Mouse (Mus musculus) MEL (cell line): ENCODE results near the gene Atxn2l. TPM values are rescaled to one million over a fixed set of nuclear protein-coding genes. Genes with fewer than 3 reads are reported as not detected.

Source experiments
- DNase-seq: peaks from one replicate; pipeline ENCODE4 v3.0.0; 2011; ENCODE audit warnings: low read depth, low spot score
- H3K27ac ChIP-seq: 2 replicates; pipeline ENCODE4 v1.5.1; 2012; ENCODE audit warnings: low read depth, mild to moderate bottlenecking, control low read depth, low read length, moderate library complexity; ENCODE audit not compliant: control insufficient read depth
- H3K27me3 ChIP-seq, 2 experiments: fragments of 150-350 bp in 1 of 2; sonication (generic) in 1 of 2; 2 replicates each; pipeline ENCODE4 v1.6.1; 2012; ENCODE audit warnings: low read length in 2 of 2, mild to moderate bottlenecking in 2 of 2, improper control_type of control experiment in 1 of 2, moderate library complexity in 1 of 2; ENCODE audit not compliant: insufficient read depth in 2 of 2, control insufficient read depth in 1 of 2
- H3K36me3 ChIP-seq, 2 experiments: 2 replicates each; pipeline ENCODE4 v1.6.1; 2012 to 2014; ENCODE audit warnings: low read length in 2 of 2, improper control_type of control experiment in 1 of 2, inconsistent platforms in 1 of 2, mild to moderate bottlenecking in 1 of 2; ENCODE audit not compliant: insufficient read depth in 2 of 2, control insufficient read depth in 1 of 2
- H3K4me1 ChIP-seq, 2 experiments: fragments of 150-350 bp in 1 of 2; sonication (generic) in 1 of 2; 2 replicates each; pipeline ENCODE4 v1.6.1; 2012; ENCODE audit warnings: low read length in 2 of 2, improper control_type of control experiment in 1 of 2, mild to moderate bottlenecking in 1 of 2; ENCODE audit not compliant: insufficient read depth in 2 of 2, control insufficient read depth in 1 of 2
- H3K4me3 ChIP-seq, 2 experiments: fragments of 150-350 bp in 1 of 2; sonication (generic) in 1 of 2; 2 replicates each; pipeline ENCODE4 v1.5.1; 2012; ENCODE audit warnings: low read depth in 2 of 2, low read length in 2 of 2, mild to moderate bottlenecking in 2 of 2, moderate library complexity in 2 of 2, control low read depth in 1 of 2, improper control_type of control experiment in 1 of 2; ENCODE audit not compliant: control insufficient read depth in 1 of 2, insufficient read depth in 1 of 2
- H3K79me2 ChIP-seq: 2 replicates; pipeline ENCODE4 v1.6.1; 2012; ENCODE audit warnings: mild to moderate bottlenecking, low read length, moderate library complexity; ENCODE audit not compliant: control insufficient read depth, poor library complexity, insufficient read depth
- H3K9ac ChIP-seq: 2 replicates; pipeline ENCODE4 v1.6.1; 2012; ENCODE audit warnings: low read depth, mild to moderate bottlenecking, control low read depth, low read length, moderate library complexity; ENCODE audit not compliant: control insufficient read depth, poor library complexity, severe bottlenecking
- H3K9me3 ChIP-seq: fragments of 150-350 bp; sonication (generic); replicated peaks from 2 replicates; pipeline ENCODE4 v1.6.1; 2012; ENCODE audit warnings: mild to moderate bottlenecking, low read length, improper control_type of control experiment, moderate library complexity; ENCODE audit not compliant: insufficient read depth
- CTCF ChIP-seq, 3 experiments: IDR thresholded peaks in 2 of 3; conservative IDR thresholded peaks in 1 of 3; 2 replicates each; pipeline ENCODE4 v1.5.1; 2011 to 2012; ENCODE audit warnings: low read length in 3 of 3, low read depth in 2 of 3, mild to moderate bottlenecking in 2 of 3, improper control_type of control experiment in 1 of 3, inconsistent platforms in 1 of 3, mixed read lengths in 1 of 3, moderate library complexity in 1 of 3; ENCODE audit not compliant: control insufficient read depth in 1 of 3, insufficient read depth in 1 of 3, poor library complexity in 1 of 3, severe bottlenecking in 1 of 3
- ELF1 ChIP-seq: IDR thresholded peaks from 2 replicates; pipeline ENCODE4 v1.6.1; 2014; ENCODE audit warnings: low read depth, mild to moderate bottlenecking, inconsistent platforms, low read length, improper control_type of control experiment, moderate library complexity
- EP300 ChIP-seq, 2 experiments: IDR thresholded peaks; 2 replicates each; pipeline ENCODE4 v1.6.1; 2011; ENCODE audit warnings: improper control_type of control experiment in 2 of 2, low read length in 2 of 2, low read depth in 1 of 2, mild to moderate bottlenecking in 1 of 2
- GATA1 ChIP-seq: IDR thresholded peaks from 2 replicates; pipeline ENCODE4 v1.6.1; 2011; ENCODE audit warnings: low read depth, low read length, improper control_type of control experiment
- MAZ ChIP-seq: IDR thresholded peaks from 2 replicates; pipeline ENCODE4 v1.6.1; 2012; ENCODE audit warnings: low read depth, mild to moderate bottlenecking, inconsistent platforms, low read length, improper control_type of control experiment
- MYB ChIP-seq: IDR thresholded peaks from 2 replicates; pipeline ENCODE4 v1.6.1; 2011; ENCODE audit warnings: mild to moderate bottlenecking, low read depth, low read length, improper control_type of control experiment
- MYC ChIP-seq: IDR thresholded peaks from 2 replicates; pipeline ENCODE4 v1.6.1; 2011; ENCODE audit warnings: low read depth, mild to moderate bottlenecking, low read length, improper control_type of control experiment, moderate library complexity
- NELFE ChIP-seq: IDR thresholded peaks from 2 replicates; pipeline ENCODE4 v1.6.1; 2011; ENCODE audit warnings: low read depth, low read length, improper control_type of control experiment
- RAD21 ChIP-seq: IDR thresholded peaks from 2 replicates; pipeline ENCODE4 v1.6.1; 2011; ENCODE audit warnings: mild to moderate bottlenecking, low read depth, low read length, improper control_type of control experiment
- RCOR1 ChIP-seq: IDR thresholded peaks from 2 replicates; pipeline ENCODE4 v1.6.1; 2012; ENCODE audit warnings: low read depth, mild to moderate bottlenecking, inconsistent platforms, low read length, improper control_type of control experiment
- SMC3 ChIP-seq: IDR thresholded peaks from 2 replicates; pipeline ENCODE4 v1.6.1; 2011; ENCODE audit warnings: low read depth, low read length, improper control_type of control experiment
- UBTF ChIP-seq: IDR thresholded peaks from 2 replicates; pipeline ENCODE4 v1.6.1; 2012; ENCODE audit warnings: low read depth, mild to moderate bottlenecking, inconsistent platforms, low read length, improper control_type of control experiment, moderate library complexity, borderline replicate concordance; ENCODE audit not compliant: insufficient read depth
- USF2 ChIP-seq, 2 experiments: IDR thresholded peaks; 2 replicates each; pipeline ENCODE4 v1.6.1; 2011 to 2012; ENCODE audit warnings: improper control_type of control experiment in 2 of 2, low read length in 2 of 2, borderline replicate concordance in 1 of 2, inconsistent platforms in 1 of 2, low read depth in 1 of 2, mild to moderate bottlenecking in 1 of 2; ENCODE audit not compliant: insufficient read depth in 1 of 2
- ZC3H11A ChIP-seq: IDR thresholded peaks from 2 replicates; pipeline ENCODE4 v1.6.1; 2012; ENCODE audit warnings: low read depth, mild to moderate bottlenecking, inconsistent platforms, low read length, improper control_type of control experiment
- ZKSCAN1 ChIP-seq: IDR thresholded peaks from 2 replicates; pipeline ENCODE4 v1.6.1; 2012; ENCODE audit warnings: low read depth, mild to moderate bottlenecking, inconsistent platforms, low read length, improper control_type of control experiment, moderate library complexity
- ZNF384 ChIP-seq: IDR thresholded peaks from 2 replicates; pipeline ENCODE4 v1.6.1; 2012; ENCODE audit warnings: low read depth, mild to moderate bottlenecking, inconsistent platforms, low read length, improper control_type of control experiment
- polyA plus RNA-seq, 2 experiments: library from polyadenylated mRNA; stranded (reverse) in 1 of 2; unstranded in 1 of 2; fragments of >175 nt in 1 of 2; fragments of >200 nt in 1 of 2; gene quantifications; 2 replicates each; pipeline versions ENCODE4 v1.2.1 to v1.2.4; 2012; ENCODE audit warnings: low replicate concordance in 2 of 2, low read depth in 1 of 2; ENCODE audit not compliant: insufficient read length in 2 of 2, insufficient read depth in 1 of 2, missing spikeins in 1 of 2
- total RNA-seq: library from RNA; depleted of rRNA; stranded (reverse); fragments of 300-350 nt; gene quantifications from 2 replicates; pipeline ENCODE4 v1.2.3, GENCODE M21; 2012

The Atxn2l gene
- total and polyA plus RNA-seq, 3 experiments, result 40.8 to 821 (median 218) TPM

DNA sequence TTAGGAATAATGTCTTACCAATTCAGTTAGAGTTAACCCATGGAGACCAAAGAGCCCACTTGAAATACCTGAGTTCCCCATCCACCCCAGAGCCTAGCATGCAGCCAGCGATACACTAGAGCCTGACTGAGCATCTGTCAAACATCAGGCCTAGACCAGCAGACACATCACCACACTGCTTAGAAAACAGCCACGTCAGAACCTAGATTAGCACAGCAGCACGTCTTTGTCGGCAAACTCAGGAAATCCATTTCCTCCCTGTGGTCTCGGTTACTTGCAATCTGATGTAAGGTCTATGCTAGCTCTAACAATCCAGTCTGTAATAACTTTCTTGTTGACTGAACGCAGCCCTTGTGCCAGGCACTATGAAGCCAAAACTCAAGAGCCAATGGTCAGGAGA, 33.2 kb downstream of the Atxn2l start (continued):
- TF ChIP-seq NELFE, result no peak

- Histone ChIP-seq H3K9ac (no peak overlapping the region), H3K9me3 (no peaks in the 10 kb centered on the region), H3K4me1 (peaks cover 19 to 49% of the 10 kb centered on the region in 2 experiments), H3K27ac (no peak overlapping the region), H3K79me2 (no peaks in the 10 kb centered on the region), H3K27me3 (no peaks in the 10 kb centered on the region), H3K36me3 (peaks cover 1 to 37% of the 10 kb centered on the region in 2 experiments; a peak in 3 of 4 replicates), H3K4me3 (no peak overlapping the region)
- DNase-seq, result no peak
- TF ChIP-seq UBTF (no peak), MYB (no peak), ELF1 (no peak)
Observed at GRCm38 (mm10) chr7:126467834-126468627, 35.2 kb downstream of the Atxn2l start.

- no peaks in the 10 kb centered on the region for H3K79me2 ChIP-seq
- peak; percentile 76 for DNase-seq
- no peaks in the 10 kb centered on the region for H3K27me3 ChIP-seq
- H3K9ac ChIP-seq, result no peak overlapping the region
- peaks cover 1 to 37% of the 10 kb centered on the region in 2 experiments; a peak in 3 of 4 replicates for H3K36me3 ChIP-seq
- no peak overlapping the region for H3K4me3 ChIP-seq
- no peak overlapping the region for H3K27ac ChIP-seq
- peaks cover 19 to 49% of the 10 kb centered on the region in 2 experiments for H3K4me1 ChIP-seq
- H3K9me3 ChIP-seq, result no peaks in the 10 kb centered on the region
- TF ChIP-seq MAZ (no peak), ZNF384 (no peak), MYC (no peak), GATA1 (no peak), CTCF (IDR thresholded peaks at IDR 0.05 in 2 of 3, conservative IDR thresholded peaks at IDR 0.05 in 1 of 3; ENCODE audit: control insufficient read depth in 1 of 3, insufficient read depth in 1 of 3, low read depth in 2 of 3, low read length in 3 of 3, poor library complexity in 1 of 3, severe bottlenecking in 1 of 3) (peak; percentile 68 to 80 (median 69)), RAD21 (peak; percentile 28), MYB (no peak), RCOR1 (no peak), ZKSCAN1 (no peak), USF2 (IDR thresholded peaks at IDR 0.05; ENCODE audit: borderline replicate concordance in 1 of 2, insufficient read depth in 1 of 2, low read depth in 1 of 2, low read length in 2 of 2) (no peak), SMC3 (peak; percentile 51), ZC3H11A (no peak), NELFE (no peak), EP300 (IDR thresholded peaks at IDR 0.05; ENCODE audit: low read depth in 1 of 2, low read length in 2 of 2) (no peak)
Observed at GRCm38 (mm10) chr7:126467271-126467670, 36.0 kb downstream of the Atxn2l start.
